Mouse (Mus musculus) limb, embryonic 10.5 days (tissue): ENCODE results near the gene Pcgf2. TPM values are rescaled to one million over a fixed set of nuclear protein-coding genes. Genes with fewer than 3 reads are reported as not detected.

ENCODE experiments used
- DNase-seq: peaks from one replicate; pipeline ENCODE4 v3.0.0-alpha.2; 2017; ENCODE audit warnings: low spot score
- H3K27ac ChIP-seq: fragments of 300-500 bp; sonication (generic); 2 replicates; pipeline ENCODE4 v1.5.1; 2016; ENCODE audit warnings: mild to moderate bottlenecking
- H3K27me3 ChIP-seq: fragments of 300-500 bp; sonication (generic); 2 replicates; pipeline ENCODE4 v1.6.1; 2016; ENCODE audit warnings: low read depth, mild to moderate bottlenecking; ENCODE audit not compliant: poor library complexity, severe bottlenecking
- H3K36me3 ChIP-seq: fragments of 300-500 bp; sonication (generic); 2 replicates; pipeline ENCODE4 v1.6.1; 2016; ENCODE audit warnings: mild to moderate bottlenecking, moderate library complexity
- H3K4me1 ChIP-seq: fragments of 300-500 bp; sonication (generic); 2 replicates; pipeline ENCODE4 v1.6.1; 2016
- H3K4me3 ChIP-seq: fragments of 300-500 bp; sonication (generic); 2 replicates; pipeline ENCODE4 v1.5.1; 2016; ENCODE audit warnings: mild to moderate bottlenecking, moderate library complexity
- H3K9me3 ChIP-seq: fragments of 300-500 bp; sonication (generic); replicated peaks from 2 replicates; pipeline ENCODE4 v1.6.1; 2016; ENCODE audit warnings: mild to moderate bottlenecking
- WGBS: fragments of 180-500 bp; shearing (Covaris S2); methylation state at CpG from one replicate; pipeline ENCODE4 v1.1.7; 2016; 5-methylcytosine and 5-hydroxymethylcytosine counted together
- polyA plus RNA-seq: library from polyadenylated mRNA; unstranded; fragments of >200 nt; fragmentation: Nextera tagmentation; extraction: Ambion mirVana; gene quantifications from 2 replicates; pipeline ENCODE4 v1.2.1, GENCODE M21; 2016

Pcgf2 gene
- polyA plus RNA-seq = 21.0 and 21.5 TPM in 2 replicates

- peaks cover 30% of the 10 kb centered on the region for H3K36me3 ChIP-seq
- DNase-seq = peak; percentile 85
- peak within 1 kb of the TSS; percentile 89 for H3K4me3 ChIP-seq
- no peaks in the 10 kb centered on the region for H3K9me3 ChIP-seq
- peak within 1 kb of the TSS; percentile 99 for H3K27ac ChIP-seq
- H3K4me1 ChIP-seq = peaks cover 60% of the 10 kb centered on the region
- H3K27me3 ChIP-seq = no peaks in the 10 kb centered on the region
- under 1% methylated on average over 85 of the region's 85 CpGs for WGBS
Measured at GRCm38 (mm10) chr11:97700003-97700745, at the start of gene Pcgf2. TSS of gene Pcgf2 (minus strand) at chr11:97700497.

- 90% methylated on average over 5 of the region's 5 CpGs for WGBS
- Histone ChIP-seq H3K27me3 (no peaks in the 10 kb centered on the region), H3K27ac (no peak overlapping the region), H3K9me3 (0 out of 2 replicates have a peak, but pooled peaks cover 3% of the 10 kb centered on the region), H3K4me1 (peaks cover 10% of the 10 kb centered on the region), H3K4me3 (no peak overlapping the region), H3K36me3 (peaks cover 74% of the 10 kb centered on the region)
- no peak for DNase-seq
Measured at GRCm38 (mm10) chr11:97748496-97748895, 48.2 kb upstream of the Pcgf2 start.

- WGBS = 96% methylated on average over 8 of the region's 8 CpGs
- DNase-seq = no peak
- no peak overlapping the region for H3K27ac ChIP-seq
- H3K9me3 ChIP-seq = 0 out of 2 replicates have a peak, but pooled peaks cover 3% of the 10 kb centered on the region
- H3K4me3 ChIP-seq = no peak overlapping the region
- H3K27me3 ChIP-seq = no peaks in the 10 kb centered on the region
- peaks cover 18% of the 10 kb centered on the region for H3K4me1 ChIP-seq
- peaks cover 67% of the 10 kb centered on the region for H3K36me3 ChIP-seq
Measured at GRCm38 (mm10) chr11:97747773-97748172, 47.5 kb upstream of the Pcgf2 start.

- Histone ChIP-seq H3K27ac (peak overlapping the region; percentile 97), H3K9me3 (no peaks in the 10 kb centered on the region), H3K4me3 (peak overlapping the region; percentile 94), H3K36me3 (peaks cover 44% of the 10 kb centered on the region), H3K4me1 (peaks cover 27% of the 10 kb centered on the region), H3K27me3 (no peaks in the 10 kb centered on the region)
- 13% methylated on average over 13 of the region's 13 CpGs for WGBS
- no peak for DNase-seq
Measured at GRCm38 (mm10) chr11:97745331-97745721, 45.0 kb upstream of the Pcgf2 start.

GRCm38 (mm10) chr11:97744718-97745330, 44.5 kb upstream of the Pcgf2 start:
- no peaks in the 10 kb centered on the region for H3K9me3 ChIP-seq
- peaks cover 39% of the 10 kb centered on the region for H3K36me3 ChIP-seq
- peak overlapping the region; percentile 94 for H3K4me3 ChIP-seq
- peak; percentile 100 for DNase-seq
- no peaks in the 10 kb centered on the region for H3K27me3 ChIP-seq
- peaks cover 32% of the 10 kb centered on the region for H3K4me1 ChIP-seq
- H3K27ac ChIP-seq = peak overlapping the region; percentile 97
- under 1% methylated on average over 56 of the region's 57 CpGs for WGBS

GRCm38 (mm10) chr11:97744063-97744717, 43.9 kb upstream of the Pcgf2 start, which contains the start of gene Pip4k2b:
TSS of gene Pip4k2b (minus strand) at chr11:97744704.
- peak within 1 kb of the TSS; percentile 97 for H3K27ac ChIP-seq
- H3K4me1 ChIP-seq = peaks cover 33% of the 10 kb centered on the region
- H3K27me3 ChIP-seq = no peaks in the 10 kb centered on the region
- DNase-seq = no peak
- no peaks in the 10 kb centered on the region for H3K9me3 ChIP-seq
- H3K4me3 ChIP-seq = peak within 1 kb of the TSS; percentile 94
- H3K36me3 ChIP-seq = peaks cover 32% of the 10 kb centered on the region
- 1% methylated on average over 62 of the region's 63 CpGs for WGBS

- Histone ChIP-seq H3K4me1 (peaks cover 33% of the 10 kb centered on the region), H3K9me3 (no peaks in the 10 kb centered on the region), H3K36me3 (peaks cover 30% of the 10 kb centered on the region), H3K27me3 (no peaks in the 10 kb centered on the region), H3K27ac (peak overlapping the region; percentile 97), H3K4me3 (peak overlapping the region; percentile 94)
- whole genome bisulfite sequencing = 53% methylated on average over 9 of the region's 9 CpGs
- no peak for DNase-seq
Measured at GRCm38 (mm10) chr11:97743423-97743822, 43.1 kb upstream of the Pcgf2 start.

- peak overlapping the region; percentile 94 for H3K4me3 ChIP-seq
- 90% methylated on average over 9 of the region's 9 CpGs for WGBS
Measured at GRCm38 (mm10) chr11:97742591-97742990, 42.3 kb upstream of the Pcgf2 start.

GRCm38 (mm10) chr11:97742157-97742556, 41.9 kb upstream of the Pcgf2 start:
- Histone ChIP-seq H3K36me3 (peaks cover 17% of the 10 kb centered on the region), H3K4me3 (no peak overlapping the region), H3K4me1 (peaks cover 38% of the 10 kb centered on the region), H3K9me3 (no peaks in the 10 kb centered on the region), H3K27me3 (no peaks in the 10 kb centered on the region), H3K27ac (no peak overlapping the region)
- 94% methylated on average over 5 of the region's 5 CpGs for WGBS
- no peak for DNase-seq

More at GRCm38 (mm10) chr11:97742591-97742990, 42.3 kb upstream of the Pcgf2 start:
- DNase-seq = no peak
- H3K27ac ChIP-seq = peak overlapping the region; percentile 97; the same call in 1 of the 2 replicates
- H3K27me3 ChIP-seq = no peaks in the 10 kb centered on the region
- no peaks in the 10 kb centered on the region for H3K9me3 ChIP-seq
- peaks cover 38% of the 10 kb centered on the region for H3K4me1 ChIP-seq
- peaks cover 21% of the 10 kb centered on the region for H3K36me3 ChIP-seq

- DNase-seq = no peak
- no peak overlapping the region for H3K27ac ChIP-seq
Measured at GRCm38 (mm10) chr11:97740190-97740589, 39.9 kb upstream of the Pcgf2 start.

GRCm38 (mm10) chr11:97739155-97739554, 38.9 kb upstream of the Pcgf2 start:
- DNase-seq = no peak
- no peaks in the 10 kb centered on the region for H3K9me3 ChIP-seq
- H3K36me3 ChIP-seq = peaks cover 9% of the 10 kb centered on the region; the same call in 1 of the 2 replicates
- no peaks in the 10 kb centered on the region for H3K27me3 ChIP-seq
- 88% methylated on average over 3 of the region's 3 CpGs for WGBS
- H3K4me3 ChIP-seq = no peak overlapping the region
- peaks cover 41% of the 10 kb centered on the region for H3K4me1 ChIP-seq
- H3K27ac ChIP-seq = no peak overlapping the region

More at GRCm38 (mm10) chr11:97740190-97740589, 39.9 kb upstream of the Pcgf2 start:
- H3K9me3 ChIP-seq = no peaks in the 10 kb centered on the region
- WGBS = 58% methylated on average over 7 of the region's 7 CpGs
- 0 out of 2 replicates have a peak overlapping the region, but pooled peaks have one; percentile 1 for H3K4me3 ChIP-seq
- H3K4me1 ChIP-seq = peaks cover 35% of the 10 kb centered on the region
- H3K36me3 ChIP-seq = peaks cover 9% of the 10 kb centered on the region; the same call in 1 of the 2 replicates
- no peaks in the 10 kb centered on the region for H3K27me3 ChIP-seq

- H3K27me3 ChIP-seq = no peaks in the 10 kb centered on the region
- H3K9me3 ChIP-seq = no peaks in the 10 kb centered on the region
- H3K4me3 ChIP-seq = no peak overlapping the region
- H3K27ac ChIP-seq = no peak overlapping the region
- peaks cover 9% of the 10 kb centered on the region; the same call in 1 of the 2 replicates for H3K36me3 ChIP-seq
- H3K4me1 ChIP-seq = peaks cover 41% of the 10 kb centered on the region
- 70% methylated on average over 6 of the region's 6 CpGs for WGBS
- DNase-seq = no peak
Measured at GRCm38 (mm10) chr11:97738703-97739102, 38.4 kb upstream of the Pcgf2 start.
